Mouse (Mus musculus) brain, embryonic 14.5 days (tissue): Measurements from ENCODE around the gene Endov.

Experiments used
- CTCF ChIP-seq: fragments of 200-500 bp; IDR thresholded peaks from 2 replicates; pipeline ENCODE4 v1.5.1; 2012; ENCODE audit warnings: inconsistent platforms, mild to moderate bottlenecking, moderate library complexity, borderline replicate concordance; ENCODE audit not compliant: insufficient read depth, insufficient read length; ENCODE audit errors: extremely low read depth
- POLR2A ChIP-seq: fragments of 200-500 bp; IDR thresholded peaks from 2 replicates; pipeline ENCODE4 v1.6.1; 2012; ENCODE audit warnings: mild to moderate bottlenecking, inconsistent platforms, borderline replicate concordance; ENCODE audit not compliant: poor library complexity, insufficient read depth, insufficient read length, severe bottlenecking; ENCODE audit errors: extremely low read depth

DNA sequence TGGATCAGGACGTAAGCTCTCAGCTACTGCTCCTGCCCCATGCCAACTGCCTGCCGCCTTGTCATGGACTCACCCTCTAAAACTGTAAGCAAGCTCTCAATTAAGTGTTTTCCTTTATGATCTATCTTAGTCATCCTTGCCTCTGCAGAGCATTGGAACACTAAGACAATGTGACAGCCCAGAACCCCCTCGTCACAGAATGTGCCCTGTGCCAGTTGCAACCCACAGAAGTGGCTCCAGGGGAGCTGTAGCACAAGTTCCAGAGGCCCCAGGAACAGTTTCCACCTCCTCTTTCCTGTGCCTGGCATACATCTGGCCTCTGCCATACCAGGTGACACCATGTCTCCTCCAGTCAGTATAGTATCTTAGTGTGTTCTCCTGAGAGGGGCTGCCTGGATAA is 32.2 kb downstream of the Endov start:
- no peak for TF ChIP-seq POLR2A
- TF ChIP-seq CTCF = no peak
